Mouse (Mus musculus) bone marrow, adult 2 months (tissue): ENCODE measurements at regions not wholly inside any gene's neighbourhood (a gene's known extent, or its start where the extent isn't known, plus 50 kb on each side); places are given as distances from the start of the nearest gene placed in this dataset.

Experiments used
- CTCF ChIP-seq: fragments of 200-500 bp; IDR thresholded peaks from 2 replicates; pipeline ENCODE4 v1.5.1; 2011; ENCODE audit warnings: low read length, control low read depth; ENCODE audit not compliant: control insufficient read depth, insufficient read depth
- POLR2A ChIP-seq: fragments of 200-500 bp; IDR thresholded peaks from 2 replicates; pipeline ENCODE4 v1.6.1; 2011; ENCODE audit warnings: low read depth, mild to moderate bottlenecking, control low read depth, low read length, borderline replicate concordance; ENCODE audit not compliant: control insufficient read depth

DNA sequence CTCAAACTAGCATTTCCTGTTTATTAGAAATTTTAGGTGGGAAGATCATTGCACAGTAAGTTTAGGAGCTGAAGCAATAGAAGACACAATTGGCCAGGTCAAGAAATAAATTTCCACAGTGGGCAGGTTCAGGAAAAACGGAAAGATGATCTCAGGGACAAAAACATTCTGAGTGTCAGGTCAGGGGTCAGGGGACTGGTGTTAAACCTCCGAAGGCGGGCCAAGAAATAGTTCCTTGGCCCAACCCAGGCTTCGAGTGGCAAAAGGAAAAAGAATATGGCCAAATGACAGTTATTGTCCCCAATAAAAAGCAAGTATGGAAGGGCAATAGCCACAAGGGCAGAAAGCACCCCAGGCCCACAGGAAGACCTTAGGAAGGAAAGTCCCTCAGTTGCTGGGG is 144.0 kb downstream of the Fam43a start:
- TF ChIP-seq POLR2A (no peak), CTCF (no peak)
